Mouse (Mus musculus) splenic B cell, adult 2 months (primary cell): ENCODE results near the gene Ralgapa1.
"Not testable (repeated sequence)": the region's sequence is repeated elsewhere in the genome, so short reads cannot be mapped to it uniquely, and the experiment has no call there.

Experiments used
- DNase-seq: peaks from one replicate; pipeline ENCODE4 v3.0.0-alpha.2; 2011; ENCODE audit warnings: low read depth, low spot score
- H3K27me3 ChIP-seq: 2 replicates; pipeline ENCODE4 v1.6.1; 2012; ENCODE audit warnings: mild to moderate bottlenecking, low read length, moderate library complexity, mixed read lengths; ENCODE audit not compliant: control insufficient read depth, poor library complexity, insufficient read depth, severe bottlenecking
- H3K36me3 ChIP-seq: 2 replicates; pipeline ENCODE4 v1.6.1; 2012; ENCODE audit warnings: mild to moderate bottlenecking, low read length, moderate library complexity, mixed read lengths; ENCODE audit not compliant: control insufficient read depth, poor library complexity, insufficient read depth, severe bottlenecking

The Ralgapa1 gene

DNA sequence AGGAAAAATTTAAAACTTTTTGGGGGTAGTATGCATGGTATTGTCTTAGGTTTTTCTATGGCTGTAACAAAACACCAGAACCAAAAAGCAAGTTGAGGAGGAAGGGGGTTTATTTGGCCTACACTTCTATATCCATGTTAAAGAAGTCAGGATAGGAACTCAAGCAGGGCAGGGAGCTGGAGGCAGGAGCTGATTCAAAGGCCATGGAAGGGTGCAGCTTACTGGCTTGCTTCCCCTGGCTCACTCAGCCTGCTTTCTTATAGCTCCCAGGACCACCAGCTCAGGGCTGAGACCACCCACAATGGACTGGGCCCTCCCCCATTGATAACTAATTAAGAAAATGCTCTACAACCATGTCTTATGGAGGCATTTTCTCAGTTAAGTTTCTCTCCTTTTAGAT is 12.0 kb upstream of the Ralgapa1 start:
- no peak for DNase-seq
- Histone ChIP-seq H3K27me3 (no peaks in the 10 kb centered on the region), H3K36me3 (no peaks in the 10 kb centered on the region)

DNA sequence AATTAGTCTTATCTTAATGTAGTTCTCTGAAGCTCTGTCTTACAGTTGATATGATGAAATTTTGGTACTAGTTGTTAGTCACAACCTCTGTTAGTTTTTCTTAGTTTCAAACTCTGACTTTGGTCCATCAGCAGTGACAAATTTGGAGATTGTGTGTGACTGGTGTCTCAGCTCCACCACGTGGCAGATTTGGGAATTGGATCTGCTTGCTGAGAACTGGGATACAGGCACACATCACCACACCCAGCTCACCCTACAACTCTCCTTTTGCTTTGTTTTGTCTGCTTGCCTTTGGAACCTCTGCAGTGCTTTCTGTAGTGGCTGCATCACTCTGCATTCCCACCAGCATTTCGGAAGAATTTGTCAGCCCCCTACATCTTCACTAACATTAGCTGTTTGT is 10.1 kb upstream of the Ralgapa1 start:
- DNase-seq = peak; percentile 75
- H3K36me3 ChIP-seq = no peaks in the 10 kb centered on the region
- no peaks in the 10 kb centered on the region for H3K27me3 ChIP-seq

DNA sequence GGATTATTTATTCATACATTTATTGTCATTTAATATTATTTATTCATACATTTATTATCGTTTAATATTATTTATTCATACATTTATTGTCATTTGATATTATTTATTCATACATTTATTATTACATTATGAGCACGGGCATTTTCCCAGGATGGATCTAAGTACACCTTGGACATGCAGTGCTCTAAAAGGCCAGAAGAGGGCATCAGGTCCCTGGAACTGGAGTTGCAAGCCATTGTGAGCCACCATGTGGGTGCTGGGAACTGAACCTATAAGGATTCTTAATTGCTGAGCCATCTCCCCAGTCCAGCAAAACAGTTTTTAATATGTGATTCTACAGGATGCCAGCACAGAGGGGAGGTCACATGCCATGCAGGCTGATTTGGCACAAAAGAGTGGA is 4.6 kb upstream of the Ralgapa1 start:
- no peaks in the 10 kb centered on the region for H3K27me3 ChIP-seq
- no peak for DNase-seq
- no peaks in the 10 kb centered on the region for H3K36me3 ChIP-seq

DNA sequence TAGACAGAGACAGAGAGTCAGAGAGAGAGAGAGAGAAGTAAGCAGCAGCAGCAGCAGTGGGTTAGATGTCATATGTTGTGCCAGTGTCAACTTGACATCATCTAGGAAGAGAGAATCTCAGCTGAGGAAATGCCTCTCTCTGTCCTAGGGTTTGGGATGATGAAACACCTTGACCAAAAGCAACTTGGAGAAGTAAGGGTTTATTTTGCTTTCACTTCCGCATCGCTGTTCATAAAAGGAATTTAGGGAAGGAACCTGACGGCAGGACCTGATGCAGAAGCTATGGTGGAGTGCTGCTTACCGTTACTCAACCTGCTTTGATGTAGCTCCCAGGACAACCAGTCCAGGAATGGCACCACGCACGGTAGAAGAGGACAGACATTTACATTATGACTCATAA is 3.1 kb upstream of the Ralgapa1 start:
- no peak for DNase-seq
- H3K27me3 ChIP-seq = no peaks in the 10 kb centered on the region
- no peaks in the 10 kb centered on the region for H3K36me3 ChIP-seq

DNA sequence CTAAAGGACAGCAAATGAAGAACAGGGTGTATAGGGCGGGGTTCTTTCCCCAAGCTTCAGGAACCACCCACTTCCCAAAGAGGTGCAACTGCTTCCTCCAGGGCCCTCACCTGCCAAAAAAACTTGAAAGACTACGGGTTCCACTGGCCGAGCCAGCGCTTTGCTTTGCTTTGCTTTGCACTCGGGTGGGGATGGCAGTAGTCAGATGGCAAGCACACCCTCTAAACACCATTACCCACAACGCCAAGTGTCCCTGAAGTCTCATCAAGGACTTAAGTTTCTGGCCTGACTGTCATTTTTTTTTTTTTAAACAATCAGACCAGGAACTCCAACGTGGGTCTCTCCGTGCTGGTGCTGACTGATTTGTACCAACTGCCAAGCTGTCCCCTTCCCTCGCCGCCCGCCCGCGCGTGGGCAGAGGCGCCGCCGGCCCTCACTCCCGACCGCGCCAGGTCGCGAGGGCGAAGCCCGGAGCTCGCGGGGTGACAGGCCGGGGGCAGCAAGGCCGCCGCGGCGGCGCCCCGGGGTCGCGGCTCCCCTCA is 777 bp downstream of the Ralgapa1 start:
- Histone ChIP-seq H3K27me3 (no peaks in the 10 kb centered on the region), H3K36me3 (no peaks in the 10 kb centered on the region)
- peak; percentile 54 for DNase-seq

DNA sequence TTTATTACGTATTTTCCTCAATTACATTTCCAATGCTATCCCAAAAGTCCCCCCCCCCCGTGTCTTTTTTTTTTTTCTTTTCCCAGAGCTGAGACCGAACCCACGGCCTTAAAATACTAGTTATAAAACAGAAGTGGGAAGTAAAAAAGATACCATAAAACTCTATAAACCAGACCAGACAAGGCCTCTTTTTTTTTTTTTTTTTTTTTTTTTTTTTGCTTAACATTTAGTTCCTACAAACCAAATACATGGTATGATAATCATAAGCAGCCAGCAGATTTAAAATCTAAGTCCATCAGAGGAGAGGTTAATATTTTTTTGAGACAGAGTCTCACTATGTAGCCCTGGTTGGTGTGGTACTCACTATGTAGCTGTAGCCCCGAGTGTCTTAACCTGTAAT is 4.5 kb downstream of the Ralgapa1 start:
- DNase-seq = no peak
- H3K27me3 ChIP-seq = no peaks in the 10 kb centered on the region

DNA sequence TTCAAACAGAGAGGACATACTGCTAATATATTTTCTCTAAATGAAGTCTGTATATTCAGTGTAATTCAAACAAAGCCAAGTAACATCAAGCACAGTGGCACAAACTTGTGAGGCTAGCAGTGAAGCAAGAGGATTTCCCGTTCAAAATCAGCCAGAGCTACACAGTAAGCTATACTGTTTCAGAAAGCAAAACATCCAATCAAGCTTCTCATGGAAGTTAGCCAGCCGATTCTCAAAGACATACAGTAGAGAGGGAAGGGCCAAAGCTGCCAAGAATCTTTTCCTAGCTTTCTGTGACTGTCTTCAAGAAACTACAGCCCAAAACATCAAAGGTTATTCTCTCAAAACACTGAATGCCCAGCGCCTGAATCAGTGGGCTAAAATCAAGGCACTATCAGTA is 15.9 kb downstream of the Ralgapa1 start:
- DNase-seq = no peak
- H3K36me3 ChIP-seq = no peaks in the 10 kb centered on the region
- H3K27me3 ChIP-seq = no peaks in the 10 kb centered on the region

More for the DNA sequence above, 4.5 kb downstream of the Ralgapa1 start:
- H3K36me3 ChIP-seq = no peaks in the 10 kb centered on the region

DNA sequence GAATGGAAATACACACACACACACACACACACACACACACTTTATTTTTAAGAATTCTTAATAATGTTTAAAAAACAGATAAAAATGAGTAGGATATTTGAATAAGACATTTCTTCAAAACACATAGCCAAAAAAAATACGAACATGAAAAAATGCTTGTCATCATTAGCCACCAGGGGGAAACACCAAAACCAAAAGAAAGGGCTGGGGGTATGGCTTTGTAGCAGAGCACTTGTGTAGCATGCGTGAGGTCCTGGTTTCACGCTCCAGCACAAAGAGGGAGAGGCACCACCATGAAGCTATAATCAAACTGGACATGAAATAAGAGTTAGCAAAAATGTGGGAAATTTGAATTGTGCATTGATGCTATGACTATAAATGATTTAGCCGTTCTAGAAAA is 19.8 kb downstream of the Ralgapa1 start:
- Histone ChIP-seq H3K36me3 (no peaks in the 10 kb centered on the region), H3K27me3 (no peaks in the 10 kb centered on the region; the same call in 1 of the 2 replicates)
- no peak for DNase-seq

DNA sequence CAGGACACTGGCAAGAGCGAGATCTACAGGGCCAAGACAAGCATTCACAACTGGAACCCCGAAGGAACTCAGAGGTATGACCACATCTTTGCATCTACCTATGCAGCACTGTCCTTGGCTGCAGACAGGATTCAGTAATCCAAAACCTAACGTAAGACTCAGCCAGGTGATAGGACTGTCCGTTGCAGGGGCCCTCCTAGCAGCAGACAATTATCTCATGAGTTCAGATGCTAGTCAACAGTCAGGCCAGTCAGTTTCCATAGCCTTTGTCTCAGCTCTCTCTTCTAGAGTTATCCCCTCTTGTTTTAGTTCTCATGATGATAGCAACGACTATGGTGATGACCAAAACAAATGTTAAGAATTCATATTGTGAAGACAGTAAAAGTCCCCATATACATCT is 20.8 kb downstream of the Ralgapa1 start:
- H3K36me3 ChIP-seq = no peaks in the 10 kb centered on the region

DNA sequence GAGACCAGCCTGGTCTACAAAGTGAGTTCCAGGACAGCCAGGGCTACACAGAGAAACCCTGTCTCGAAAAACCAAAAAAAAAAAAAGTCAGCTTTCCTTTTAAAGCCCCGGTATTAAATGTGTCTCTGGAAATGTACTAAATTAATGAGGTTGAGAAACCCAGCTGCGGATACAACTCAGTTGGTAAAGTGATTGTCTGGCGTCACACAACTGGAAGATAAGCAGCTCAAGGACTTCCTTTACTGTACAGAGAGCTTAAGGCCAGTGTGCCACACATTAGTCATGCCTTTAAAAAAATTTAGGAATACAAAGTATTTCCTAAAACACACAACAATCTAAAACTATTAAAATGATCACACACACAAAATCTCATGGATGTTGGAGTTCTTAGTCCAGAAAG is 22.2 kb downstream of the Ralgapa1 start:
- DNase-seq = no peak
- no peaks in the 10 kb centered on the region; the same call in 1 of the 2 replicates for H3K27me3 ChIP-seq
- no peaks in the 10 kb centered on the region for H3K36me3 ChIP-seq

More for the DNA sequence above, 20.8 kb downstream of the Ralgapa1 start:
- no peaks in the 10 kb centered on the region; the same call in 1 of the 2 replicates for H3K27me3 ChIP-seq
- no peak for DNase-seq

DNA sequence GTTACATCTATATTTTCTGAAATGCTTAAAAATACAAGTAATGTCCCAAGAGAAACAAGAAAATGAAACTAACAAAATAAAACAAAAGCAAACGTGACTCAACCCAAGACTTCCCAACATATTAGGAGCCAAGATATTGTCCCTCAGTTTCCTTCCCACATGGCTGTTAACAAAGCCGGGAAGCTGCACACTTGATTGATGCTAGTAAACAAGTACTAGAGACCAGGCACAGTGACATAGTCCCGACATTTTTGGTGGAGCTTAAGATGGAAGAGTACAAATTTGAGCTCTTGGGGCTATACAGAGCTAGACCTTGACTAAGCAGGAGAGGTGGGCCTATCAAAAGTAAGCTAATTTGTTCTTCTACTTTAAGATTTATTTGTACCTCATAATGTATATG is 23.9 kb downstream of the Ralgapa1 start:
- DNase-seq = no peak
- no peaks in the 10 kb centered on the region; the same call in 1 of the 2 replicates for H3K27me3 ChIP-seq

DNA sequence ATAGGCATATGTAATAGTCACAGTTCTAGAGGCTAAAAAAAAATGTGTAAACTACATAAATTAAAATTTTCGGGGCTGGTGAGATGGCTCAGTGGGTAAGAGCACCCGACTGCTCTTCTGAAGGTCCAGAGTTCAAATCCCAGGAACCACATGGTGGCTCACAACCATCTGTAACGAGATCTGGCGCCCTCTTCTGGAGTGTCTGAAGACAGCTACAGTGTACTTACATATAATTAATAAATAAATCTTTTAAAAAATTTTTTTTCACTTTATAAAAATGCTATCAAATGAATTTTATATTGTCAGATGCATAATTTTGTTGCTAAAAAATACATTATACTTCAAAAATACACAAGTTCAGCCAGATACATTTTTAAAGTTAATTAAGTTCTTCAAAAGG is 26.5 kb downstream of the Ralgapa1 start:
- H3K27me3 ChIP-seq, H3K36me3 ChIP-seq, DNase-seq: not testable (repeated sequence)

More for the DNA sequence above, 23.9 kb downstream of the Ralgapa1 start:
- H3K36me3 ChIP-seq = no peaks in the 10 kb centered on the region

DNA sequence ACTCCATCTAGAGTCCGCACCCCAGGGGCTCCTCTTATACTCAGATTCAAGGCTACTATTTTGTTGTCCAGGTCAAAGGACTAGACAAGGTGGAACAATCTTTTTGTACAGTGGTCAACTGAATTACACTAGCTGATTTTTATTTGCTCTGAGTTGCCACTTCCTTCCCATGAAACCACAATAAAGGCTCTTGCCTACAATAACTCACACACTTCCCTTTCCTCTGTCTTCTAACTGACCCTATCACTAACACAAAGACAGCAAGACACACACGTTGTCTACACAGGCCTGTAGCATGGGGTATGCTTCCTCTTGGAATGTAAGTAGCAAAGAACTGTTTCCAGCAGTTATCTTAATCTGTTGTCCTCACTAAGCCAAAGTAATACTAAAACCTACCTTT is 35.7 kb downstream of the Ralgapa1 start:
- Histone ChIP-seq H3K27me3 (no peaks in the 10 kb centered on the region), H3K36me3 (peaks cover 4% of the 10 kb centered on the region)
- no peak for DNase-seq

DNA sequence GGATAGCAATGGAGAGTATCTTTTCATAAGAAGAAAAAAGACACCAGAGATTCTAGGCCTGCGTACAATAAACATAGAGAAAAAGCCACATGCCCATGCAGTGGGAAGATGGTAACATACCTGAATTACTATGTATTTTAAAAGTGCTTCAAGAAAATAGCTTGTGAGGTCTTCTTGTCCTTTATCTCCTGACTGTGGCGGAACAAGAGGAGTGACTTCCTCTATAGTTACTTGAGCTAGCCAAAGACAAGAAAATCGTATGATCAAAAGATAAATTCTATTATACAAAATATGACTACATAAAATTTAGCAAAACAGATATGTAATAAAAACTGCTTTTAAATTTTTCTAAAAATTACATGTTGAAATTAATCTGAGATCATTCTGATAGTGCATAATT is 38.3 kb downstream of the Ralgapa1 start:
- Histone ChIP-seq H3K27me3 (no peaks in the 10 kb centered on the region), H3K36me3 (peaks cover 4% of the 10 kb centered on the region)
- no peak for DNase-seq

DNA sequence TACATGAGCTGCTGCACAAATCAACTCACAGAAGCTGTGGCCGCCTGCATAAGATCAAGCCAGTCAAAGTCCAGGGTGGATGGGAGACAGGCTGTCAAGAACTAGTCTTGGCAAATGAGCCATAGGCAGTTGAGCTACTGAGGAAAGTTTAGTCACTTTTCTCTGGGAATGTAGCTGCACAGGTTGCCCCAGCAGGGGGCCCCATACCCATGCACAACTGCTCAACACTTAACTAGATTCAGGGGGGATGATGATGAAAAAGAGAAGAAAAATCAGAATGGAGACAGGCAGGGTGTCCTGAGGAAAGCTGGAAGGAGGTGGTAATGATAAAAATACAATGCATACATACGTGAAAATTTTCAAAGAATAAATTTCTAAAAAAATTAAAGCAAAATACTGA is 42.7 kb downstream of the Ralgapa1 start:
- DNase-seq = peak; percentile 55
- Histone ChIP-seq H3K27me3 (no peaks in the 10 kb centered on the region), H3K36me3 (0 out of 2 replicates have a peak, but pooled peaks cover 2% of the 10 kb centered on the region)

DNA sequence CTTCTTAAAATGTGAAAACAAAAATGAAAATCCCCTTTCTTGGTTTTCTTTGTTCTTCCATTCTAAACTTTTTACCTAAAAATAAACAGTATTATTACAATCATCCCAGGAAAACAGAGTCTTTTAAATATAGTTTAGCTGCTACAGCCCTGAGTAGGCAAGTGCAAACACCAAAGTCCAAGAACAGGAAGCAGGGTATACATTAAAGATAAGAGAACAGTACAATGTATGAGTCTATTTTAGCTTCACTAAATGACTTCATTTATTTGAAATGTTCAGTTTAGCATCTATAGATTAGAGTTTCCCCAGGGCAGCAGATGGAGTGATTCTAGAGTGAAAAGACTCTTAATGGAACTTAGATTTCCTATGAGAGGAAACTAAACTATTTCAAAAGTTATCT is 43.6 kb downstream of the Ralgapa1 start:
- Histone ChIP-seq H3K36me3 (0 out of 2 replicates have a peak, but pooled peaks cover 2% of the 10 kb centered on the region), H3K27me3 (no peaks in the 10 kb centered on the region)
- DNase-seq = no peak
